In genomic region chr6:124805341-124806321, GRCm38 (mm10) we compare ENCODE assay signal across 7 mouse cellular contexts. TPM values are rescaled to one million over a fixed set of nuclear protein-coding genes. Genes with fewer than 3 reads are reported as not detected.
DNase-seq lines count a peak whose midpoint lies in the region; ATAC-seq and TF ChIP-seq lines count a peak whose summit lies in the region.

No protein-coding gene starts in this region.

- peak overlapping the region; percentile 38 for H3K4me3 ChIP-seq in embryonic facial prominence, embryonic 11.5 days (ENCODE audit: low read depth, low read length)
- H3K4me3 ChIP-seq in kidney, adult 2 months (ENCODE audit: insufficient read depth, low read depth, low read length): peak overlapping the region; percentile 71
- H3K4me3 ChIP-seq in limb, embryonic 12.5 days (replicated peaks): peak overlapping the region; percentile 39
- H3K4me3 ChIP-seq in midbrain, embryonic 15.5 days: peak overlapping the region; percentile 40
- peak overlapping the region; percentile 56 for H3K4me3 ChIP-seq in spleen, adult 2 months (ENCODE audit: extremely low read depth, insufficient read depth, insufficient read length)

- H3K9ac ChIP-seq in embryonic facial prominence, embryonic 11.5 days (replicated peaks; ENCODE audit: low read length): peak overlapping the region; percentile 48
- H3K9ac ChIP-seq in limb, embryonic 12.5 days (replicated peaks): peak overlapping the region; percentile 14
- peak overlapping the region; percentile 41 for H3K9ac ChIP-seq in midbrain, embryonic 15.5 days

- H3K27me3 ChIP-seq in embryonic facial prominence, embryonic 11.5 days (ENCODE audit: control insufficient read depth, insufficient read depth, low read length): no peaks in the 10 kb centered on the region
- no peaks in the 10 kb centered on the region for H3K27me3 ChIP-seq in kidney, adult 2 months (replicated peaks; ENCODE audit: control insufficient read depth, insufficient read depth, low read length)
- no peaks in the 10 kb centered on the region for H3K27me3 ChIP-seq in limb, embryonic 12.5 days
- H3K27me3 ChIP-seq in midbrain, embryonic 15.5 days (replicated peaks): no peaks in the 10 kb centered on the region
- no peaks in the 10 kb centered on the region for H3K27me3 ChIP-seq in spleen, adult 2 months (ENCODE audit: control insufficient read depth, insufficient read depth, low read length)

- peak; percentile 53 for ATAC-seq in embryonic facial prominence, embryonic 11.5 days (replicated peaks; ENCODE audit: insufficient number of reproducible peaks, low FRiP score, low TSS enrichment, low read depth)
- peak; percentile 60 for ATAC-seq in limb, embryonic 12.5 days (ENCODE audit: insufficient number of reproducible peaks, insufficient read depth, low FRiP score, low TSS enrichment, low read depth)
- ATAC-seq in midbrain, embryonic 15.5 days (replicated peaks): peak; percentile 91

- peak overlapping the region; percentile 85 for H3K27ac ChIP-seq in embryonic facial prominence, embryonic 11.5 days (replicated peaks; ENCODE audit: low read depth, low read length)
- peak overlapping the region; percentile 89 for H3K27ac ChIP-seq in kidney, adult 2 months (ENCODE audit: insufficient read depth, low read depth, low read length)
- H3K27ac ChIP-seq in limb, embryonic 12.5 days: peak overlapping the region; percentile 87
- H3K27ac ChIP-seq in midbrain, embryonic 15.5 days: peak overlapping the region; percentile 79
- H3K27ac ChIP-seq in spleen, adult 2 months (ENCODE audit: insufficient read depth, low read length): no peak overlapping the region

- peak overlapping the region; percentile 67 for H3K4me2 ChIP-seq in embryonic facial prominence, embryonic 11.5 days (ENCODE audit: low read depth, low read length)
- peak overlapping the region; percentile 62 for H3K4me2 ChIP-seq in limb, embryonic 12.5 days
- H3K4me2 ChIP-seq in midbrain, embryonic 15.5 days: peak overlapping the region; percentile 69

- peak; percentile 40 for TF ChIP-seq CTCF in kidney, adult 2 months (conservative IDR thresholded peaks at IDR 0.05; ENCODE audit: insufficient read depth, insufficient read length, low read depth, low read length)
- no peak for TF ChIP-seq CTCF in spleen, adult 2 months (IDR thresholded peaks at IDR 0.05; ENCODE audit: extremely low read depth, insufficient read depth, insufficient read length, insufficient replicate concordance)

- no peaks in the 10 kb centered on the region for H3K36me3 ChIP-seq in embryonic facial prominence, embryonic 11.5 days (replicated peaks; ENCODE audit: control insufficient read depth, insufficient read depth, low read depth, low read length)
- no peaks in the 10 kb centered on the region for H3K36me3 ChIP-seq in kidney, adult 2 months (ENCODE audit: control insufficient read depth, insufficient read depth, low read length)
- peaks cover 7% of the 10 kb centered on the region for H3K36me3 ChIP-seq in limb, embryonic 12.5 days
- no peaks in the 10 kb centered on the region for H3K36me3 ChIP-seq in midbrain, embryonic 15.5 days (replicated peaks)
- no peaks in the 10 kb centered on the region for H3K36me3 ChIP-seq in spleen, adult 2 months (ENCODE audit: control insufficient read depth, insufficient read depth, low read length)

- H3K4me1 ChIP-seq in embryonic facial prominence, embryonic 11.5 days (ENCODE audit: control insufficient read depth, insufficient read depth, low read length): no peaks in the 10 kb centered on the region; the same call in 1 of the 2 replicates
- peaks cover 26% of the 10 kb centered on the region; the same call in 1 of the 2 replicates for H3K4me1 ChIP-seq in kidney, adult 2 months (ENCODE audit: control insufficient read depth, insufficient read depth, low read length)
- peaks cover 44% of the 10 kb centered on the region for H3K4me1 ChIP-seq in limb, embryonic 12.5 days (replicated peaks)
- H3K4me1 ChIP-seq in midbrain, embryonic 15.5 days: peaks cover 32% of the 10 kb centered on the region
- H3K4me1 ChIP-seq in spleen, adult 2 months (ENCODE audit: control insufficient read depth, insufficient read depth, insufficient read length): peaks cover 8% of the 10 kb centered on the region

- DNase-seq in adrenal gland, postnatal 14 days: peak; percentile 99
- peak; percentile 96 for DNase-seq in embryonic facial prominence, embryonic 11.5 days (ENCODE audit: low spot score)
- peak; percentile 100 for DNase-seq in heart, adult 11 months
- DNase-seq in kidney, adult 2 months: peak; percentile 98
- peak; percentile 67 to 73 for DNase-seq in spleen, adult 2 months (ENCODE audit: low read depth in 1 of 2, low spot score in 2 of 2)

- no peaks in the 10 kb centered on the region for H3K9me3 ChIP-seq in embryonic facial prominence, embryonic 11.5 days (replicated peaks; ENCODE audit: control insufficient read depth, low read length)
- no peaks in the 10 kb centered on the region; the same call in 1 of the 2 replicates for H3K9me3 ChIP-seq in limb, embryonic 12.5 days
- no peaks in the 10 kb centered on the region for H3K9me3 ChIP-seq in midbrain, embryonic 15.5 days

- 3% methylated on average over 34 of the region's 34 CpGs for WGBS in embryonic facial prominence, embryonic 11.5 days
- WGBS in kidney, adult 2 months: under 1% methylated on average over 34 of the region's 34 CpGs
- WGBS in limb, embryonic 12.5 days: 1% methylated on average over 34 of the region's 34 CpGs
- WGBS in midbrain, embryonic 15.5 days: 2% methylated on average over 34 of the region's 34 CpGs
- WGBS in spleen, adult 2 months: 8% methylated on average over 34 of the region's 34 CpGs

- TF ChIP-seq POLR2A in kidney, adult 2 months (IDR thresholded peaks at IDR 0.05; ENCODE audit: low read depth, low read length): peak; percentile 81
- TF ChIP-seq POLR2A in spleen, adult 2 months (IDR thresholded peaks at IDR 0.05; ENCODE audit: low read depth, low read length): no peak

RNA-seq across cellular contexts. Expression of gene Spsb2, which starts 2.8 kb away (rescaled TPM):
- 13.0 and 14.6 TPM in 2 replicates for total RNA-seq in adrenal gland, postnatal 14 days (2021)
- polyA plus RNA-seq in embryonic facial prominence, embryonic 11.5 days (2014; fragmentation: Nextera tagmentation; extraction: Ambion mirVana): 4.7 and 4.8 TPM in 2 replicates
- 33.7 and 36.7 TPM in 2 replicates for polyA plus RNA-seq in kidney, adult 2 months (2012; rRNA removed)
- polyA plus RNA-seq in limb, embryonic 12.5 days (2016; fragmentation: Nextera tagmentation; extraction: Ambion mirVana): 8.7 and 9.1 TPM in 2 replicates
- 8.8 and 10.1 TPM in 2 replicates for polyA plus RNA-seq in midbrain, embryonic 15.5 days (2015; fragmentation: Nextera tagmentation; extraction: Ambion mirVana)
- 10.3 and 13.5 TPM in 2 replicates for polyA plus RNA-seq in spleen, adult 2 months (2012; rRNA removed)

RNA-seq across cellular contexts. Expression of gene Tpi1, which starts 8.5 kb away (rescaled TPM):
- total RNA-seq in adrenal gland, postnatal 14 days (2021): 425 and 436 TPM in 2 replicates
- polyA plus RNA-seq in embryonic facial prominence, embryonic 11.5 days (2014; fragmentation: Nextera tagmentation; extraction: Ambion mirVana): 721 and 787 TPM in 2 replicates
- 1,044 and 1,055 TPM in 2 replicates for polyA plus RNA-seq in kidney, adult 2 months (2012; rRNA removed)
- 714 and 740 TPM in 2 replicates for polyA plus RNA-seq in limb, embryonic 12.5 days (2016; fragmentation: Nextera tagmentation; extraction: Ambion mirVana)
- 383 and 391 TPM in 2 replicates for polyA plus RNA-seq in midbrain, embryonic 15.5 days (2015; fragmentation: Nextera tagmentation; extraction: Ambion mirVana)
- 74.7 and 89.3 TPM in 2 replicates for polyA plus RNA-seq in spleen, adult 2 months (2012; rRNA removed)

RNA-seq across cellular contexts. Expression of gene Usp5, which starts 23.7 kb away (rescaled TPM):
- total RNA-seq in adrenal gland, postnatal 14 days (2021): 83.2 and 103 TPM in 2 replicates
- polyA plus RNA-seq in embryonic facial prominence, embryonic 11.5 days (2014; fragmentation: Nextera tagmentation; extraction: Ambion mirVana): 128 and 133 TPM in 2 replicates
- polyA plus RNA-seq in kidney, adult 2 months (2012; rRNA removed): 66.2 and 74.0 TPM in 2 replicates
- polyA plus RNA-seq in limb, embryonic 12.5 days (2016; fragmentation: Nextera tagmentation; extraction: Ambion mirVana): 191 and 196 TPM in 2 replicates
- 233 and 234 TPM in 2 replicates for polyA plus RNA-seq in midbrain, embryonic 15.5 days (2015; fragmentation: Nextera tagmentation; extraction: Ambion mirVana)
- 53.8 and 65.3 TPM in 2 replicates for polyA plus RNA-seq in spleen, adult 2 months (2012; rRNA removed)

RNA-seq across cellular contexts. Expression of gene Cdca3, which starts 23.7 kb away (rescaled TPM):
- 22.2 and 26.1 TPM in 2 replicates for total RNA-seq in adrenal gland, postnatal 14 days (2021)
- 210 and 212 TPM in 2 replicates for polyA plus RNA-seq in embryonic facial prominence, embryonic 11.5 days (2014; fragmentation: Nextera tagmentation; extraction: Ambion mirVana)
- polyA plus RNA-seq in kidney, adult 2 months (2012; rRNA removed): 4.2 and 4.3 TPM in 2 replicates
- 200 and 202 TPM in 2 replicates for polyA plus RNA-seq in limb, embryonic 12.5 days (2016; fragmentation: Nextera tagmentation; extraction: Ambion mirVana)
- polyA plus RNA-seq in midbrain, embryonic 15.5 days (2015; fragmentation: Nextera tagmentation; extraction: Ambion mirVana): 23.2 and 32.9 TPM in 2 replicates
- 30.4 and 39.0 TPM in 2 replicates for polyA plus RNA-seq in spleen, adult 2 months (2012; rRNA removed)

RNA-seq across cellular contexts. Expression of gene Lrrc23, which starts 26.1 kb away (rescaled TPM):
- not detected in 2 replicates for total RNA-seq in adrenal gland, postnatal 14 days (2021)
- polyA plus RNA-seq in embryonic facial prominence, embryonic 11.5 days (2014; fragmentation: Nextera tagmentation; extraction: Ambion mirVana): 0.29 and 0.97 TPM in 2 replicates
- 0.41 and 0.66 TPM in 2 replicates for polyA plus RNA-seq in kidney, adult 2 months (2012; rRNA removed)
- polyA plus RNA-seq in limb, embryonic 12.5 days (2016; fragmentation: Nextera tagmentation; extraction: Ambion mirVana): 0.38 and 0.88 TPM in 2 replicates
- polyA plus RNA-seq in midbrain, embryonic 15.5 days (2015; fragmentation: Nextera tagmentation; extraction: Ambion mirVana): 4.8 and 6.7 TPM in 2 replicates
- 1.2 and 1.8 TPM in 2 replicates for polyA plus RNA-seq in spleen, adult 2 months (2012; rRNA removed)
